Mouse (Mus musculus) Muller cell, postnatal 12 days (primary cell): ENCODE data around the gene Acp5.

Source experiments
- DNase-seq: peaks from one replicate; pipeline ENCODE4 v3.0.0-alpha.2; 2015; ENCODE audit errors: inconsistent ontology term

Acp5 gene

GRCm38 (mm10) chr9:22139746-22140145, 4.2 kb upstream of the Acp5 start:
- no peak for DNase-seq

GRCm38 (mm10) chr9:22138480-22138879, 3.0 kb upstream of the Acp5 start:
- DNase-seq, result peak; percentile 11

- DNase-seq, result peak; percentile 73
These were observed 1.4 kb upstream of the Acp5 start for GRCm38 (mm10) chr9:22136765-22137547.

GRCm38 (mm10) chr9:22134988-22135643, 395 bp downstream of the Acp5 start:
- no peak for DNase-seq

- DNase-seq, result no peak
These were observed 1.1 kb downstream of the Acp5 start for GRCm38 (mm10) chr9:22134246-22134890.

- no peak for DNase-seq
These were observed 3.3 kb downstream of the Acp5 start for GRCm38 (mm10) chr9:22132220-22132619.

- peak; percentile 9 for DNase-seq
These were observed 4.1 kb downstream of the Acp5 start for GRCm38 (mm10) chr9:22131226-22131981.

- no peak for DNase-seq
These were observed 10.1 kb downstream of the Acp5 start for GRCm38 (mm10) chr9:22125246-22126027.

- DNase-seq, result no peak
These were observed 11.3 kb downstream of the Acp5 start for GRCm38 (mm10) chr9:22124169-22124568.

GRCm38 (mm10) chr9:22123069-22123609, 12.4 kb downstream of the Acp5 start:
- no peak for DNase-seq

- DNase-seq, result no peak
These were observed 13.5 kb downstream of the Acp5 start for GRCm38 (mm10) chr9:22122005-22122404.

GRCm38 (mm10) chr9:22121545-22121944, 14.0 kb downstream of the Acp5 start:
- DNase-seq, result no peak

GRCm38 (mm10) chr9:22119543-22119942, 16.0 kb downstream of the Acp5 start:
- DNase-seq, result peak; percentile 13

- DNase-seq, result peak; percentile 29
These were observed 17.6 kb downstream of the Acp5 start for GRCm38 (mm10) chr9:22117754-22118456.

GRCm38 (mm10) chr9:22116740-22117426, 18.6 kb downstream of the Acp5 start, which contains the start of gene Elof1:
Gene Elof1, minus strand, starts transcription at chr9:22117172.
- DNase-seq, result peak; percentile 89

- peak; percentile 34 for DNase-seq
These were observed 19.4 kb downstream of the Acp5 start for GRCm38 (mm10) chr9:22116086-22116485.

GRCm38 (mm10) chr9:22115635-22116034, 19.9 kb downstream of the Acp5 start:
- no peak for DNase-seq

- no peak for DNase-seq
These were observed 27.3 kb downstream of the Acp5 start for GRCm38 (mm10) chr9:22108194-22108593.

GRCm38 (mm10) chr9:22099922-22100321, 35.6 kb downstream of the Acp5 start:
- peak; percentile 36 for DNase-seq
